In the genomic region with DNA sequence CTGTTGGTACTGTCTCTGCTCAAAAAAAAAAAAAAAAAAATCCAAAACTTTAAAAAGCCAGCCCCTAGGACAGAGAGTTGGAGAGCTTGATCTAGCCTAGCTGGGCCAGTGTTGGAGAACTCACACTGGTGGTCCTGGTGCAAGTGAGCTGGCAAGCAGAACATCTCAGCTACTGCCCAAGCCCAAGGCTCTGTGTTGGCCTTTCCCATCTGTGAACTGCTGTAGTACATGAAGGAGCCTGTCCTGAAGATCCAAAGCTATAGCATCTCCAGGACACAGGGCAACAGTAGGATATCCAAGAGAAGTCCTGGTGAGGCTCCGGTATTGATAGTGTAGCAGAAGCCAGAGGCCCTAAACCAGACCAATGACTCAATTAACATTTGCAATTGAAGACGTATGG, we compare ENCODE assay signal across 17 mouse cellular contexts. TPM values are rescaled to one million over a fixed set of nuclear protein-coding genes. Genes with fewer than 3 reads are reported as not detected.
DNase-seq lines count a peak whose midpoint lies in the region; ATAC-seq and TF ChIP-seq lines count a peak whose summit lies in the region.
"Had no signal": no experiment of that assay in that cellular context is flagged by ENCODE, and none has a peak within 500 bp of the region (broad histone marks: within the 10 kb centered on the region; RNA-seq: fewer than 3 reads in every experiment).

No protein-coding gene starts in this region.

- no peaks in the 10 kb centered on the region for H3K9me3 ChIP-seq in hindbrain, embryonic 16.5 days (ENCODE audit: control insufficient read depth, low read length)
- no peaks in the 10 kb centered on the region for H3K9me3 ChIP-seq in hindbrain, embryonic 11.5 days (ENCODE audit: control insufficient read depth, low read length)
- H3K9me3 ChIP-seq in neural tube, embryonic 14.5 days (ENCODE audit: control insufficient read depth, low read length): no peaks in the 10 kb centered on the region
- no peaks in the 10 kb centered on the region for H3K9me3 ChIP-seq in limb, embryonic 12.5 days
- H3K9me3 ChIP-seq: embryonic facial prominence, embryonic 13.5 days; hindbrain, embryonic 12.5 days; kidney, embryonic 15.5 days had no signal

- H3K4me2 ChIP-seq in hindbrain, embryonic 16.5 days (ENCODE audit: low read length): no peak overlapping the region
- H3K4me2 ChIP-seq in hindbrain, embryonic 11.5 days (replicated peaks; ENCODE audit: low read depth, low read length): no peak overlapping the region
- no peak overlapping the region for H3K4me2 ChIP-seq in neural tube, embryonic 14.5 days (ENCODE audit: low read depth, low read length)
- H3K4me2 ChIP-seq in limb, embryonic 12.5 days: no peak overlapping the region
- H3K4me2 ChIP-seq: embryonic facial prominence, embryonic 13.5 days; heart, embryonic 11.5 days; hindbrain, embryonic 12.5 days; kidney, embryonic 15.5 days had no signal

- WGBS in hindbrain, embryonic 16.5 days: 60% methylated on average over 2 of the region's 2 CpGs
- WGBS in hindbrain, embryonic 11.5 days: 65% methylated on average over 2 of the region's 2 CpGs
- WGBS in neural tube, embryonic 14.5 days: 65% methylated on average over 2 of the region's 2 CpGs
- WGBS in limb, embryonic 12.5 days: 72% methylated on average over 2 of the region's 2 CpGs

- no peak for TF ChIP-seq CTCF in gastrocnemius, adult 2 months (IDR thresholded peaks at IDR 0.05)

- ATAC-seq in hindbrain, embryonic 16.5 days: 0 out of 2 replicates have a peak, but pooled peaks have one; percentile 3
- no peak for ATAC-seq in hindbrain, embryonic 11.5 days (ENCODE audit: low FRiP score)
- 0 out of 2 replicates have a peak, but pooled peaks have one; percentile 7 for ATAC-seq in neural tube, embryonic 14.5 days (ENCODE audit: low read depth)
- 0 out of 2 replicates have a peak, but pooled peaks have one; percentile 7 for ATAC-seq in limb, embryonic 12.5 days (ENCODE audit: insufficient number of reproducible peaks, insufficient read depth, low FRiP score, low TSS enrichment, low read depth)

- H3K36me3 ChIP-seq in hindbrain, embryonic 16.5 days (ENCODE audit: control insufficient read depth, insufficient read depth, low read length): peaks cover 32% of the 10 kb centered on the region
- peaks cover 11% of the 10 kb centered on the region for H3K36me3 ChIP-seq in hindbrain, embryonic 11.5 days (ENCODE audit: control insufficient read depth, insufficient read depth, low read length)
- peaks cover 37% of the 10 kb centered on the region for H3K36me3 ChIP-seq in neural tube, embryonic 14.5 days (ENCODE audit: control insufficient read depth, insufficient read depth, low read length)
- peaks cover 45% of the 10 kb centered on the region for H3K36me3 ChIP-seq in limb, embryonic 12.5 days

- no peak for DNase-seq in hindbrain, embryonic 11.5 days (ENCODE audit: low spot score)
- DNase-seq in neural tube, embryonic 10.5 days (ENCODE audit: extremely low spot score, low spot score): no peak
- DNase-seq in gastrocnemius, adult 2 months: no peak
- no peak for DNase-seq in gastrocnemius, postnatal 10 days
- no peak for DNase-seq in embryo, embryonic 10 days (ENCODE audit: low spot score)
- DNase-seq: cerebellum, adult 8-10 months; layer of hippocampus, adult 9-11 months; left cerebral cortex, postnatal 4 days; lung, postnatal 14 days; thymus, postnatal 14 days had no signal

- H3K27me3 ChIP-seq in hindbrain, embryonic 16.5 days (replicated peaks; ENCODE audit: control insufficient read depth, insufficient read depth, low read length): no peaks in the 10 kb centered on the region
- no peaks in the 10 kb centered on the region for H3K27me3 ChIP-seq in hindbrain, embryonic 11.5 days (ENCODE audit: control insufficient read depth, insufficient read depth, low read length)
- H3K27me3 ChIP-seq in neural tube, embryonic 14.5 days (ENCODE audit: control insufficient read depth, insufficient read depth, low read length): no peaks in the 10 kb centered on the region
- no peaks in the 10 kb centered on the region for H3K27me3 ChIP-seq in limb, embryonic 12.5 days
- H3K27me3 ChIP-seq: embryonic facial prominence, embryonic 13.5 days; hindbrain, embryonic 12.5 days; kidney, embryonic 15.5 days had no signal

- peaks cover 6% of the 10 kb centered on the region; the same call in 1 of the 2 replicates for H3K4me1 ChIP-seq in hindbrain, embryonic 16.5 days (ENCODE audit: control insufficient read depth, insufficient read depth, low read depth, low read length)
- no peaks in the 10 kb centered on the region for H3K4me1 ChIP-seq in hindbrain, embryonic 11.5 days (replicated peaks; ENCODE audit: control insufficient read depth, insufficient read depth, low read length)
- H3K4me1 ChIP-seq in neural tube, embryonic 14.5 days (ENCODE audit: control insufficient read depth, insufficient read depth, low read length): no peaks in the 10 kb centered on the region
- H3K4me1 ChIP-seq in limb, embryonic 12.5 days (replicated peaks): peaks cover 6% of the 10 kb centered on the region; the same call in 1 of the 2 replicates
- H3K4me1 ChIP-seq: kidney, embryonic 15.5 days had no signal

- no peak overlapping the region for H3K9ac ChIP-seq in hindbrain, embryonic 16.5 days (ENCODE audit: low read depth, low read length)
- H3K9ac ChIP-seq in hindbrain, embryonic 11.5 days (ENCODE audit: low read depth, low read length): no peak overlapping the region
- H3K9ac ChIP-seq in neural tube, embryonic 14.5 days (replicated peaks; ENCODE audit: low read depth, low read length): no peak overlapping the region
- H3K9ac ChIP-seq in limb, embryonic 12.5 days (replicated peaks): no peak overlapping the region
- H3K9ac ChIP-seq: embryonic facial prominence, embryonic 13.5 days; hindbrain, embryonic 12.5 days; kidney, embryonic 15.5 days had no signal

- no peak overlapping the region for H3K27ac ChIP-seq in hindbrain, embryonic 16.5 days (ENCODE audit: low read depth, low read length)
- no peak overlapping the region for H3K27ac ChIP-seq in hindbrain, embryonic 11.5 days (ENCODE audit: low read depth, low read length)
- H3K27ac ChIP-seq in neural tube, embryonic 14.5 days (ENCODE audit: low read depth, low read length): no peak overlapping the region
- no peak overlapping the region for H3K27ac ChIP-seq in limb, embryonic 12.5 days
- no peak overlapping the region for H3K27ac ChIP-seq in gastrocnemius, adult 2 months
- H3K27ac ChIP-seq: embryonic facial prominence, embryonic 13.5 days; hindbrain, embryonic 12.5 days; kidney, embryonic 15.5 days had no signal

- no peak overlapping the region for H3K4me3 ChIP-seq in hindbrain, embryonic 16.5 days (ENCODE audit: low read length)
- no peak overlapping the region for H3K4me3 ChIP-seq in hindbrain, embryonic 11.5 days (ENCODE audit: low read depth, low read length)
- no peak overlapping the region for H3K4me3 ChIP-seq in neural tube, embryonic 14.5 days (ENCODE audit: low read depth, low read length)
- H3K4me3 ChIP-seq in limb, embryonic 12.5 days (replicated peaks): no peak overlapping the region
- H3K4me3 ChIP-seq in gastrocnemius, adult 2 months: no peak overlapping the region
- H3K4me3 ChIP-seq: embryonic facial prominence, embryonic 13.5 days; hindbrain, embryonic 12.5 days; kidney, embryonic 15.5 days had no signal

- intact Hi-C loops in gastrocnemius, adult 2 months (cut with DNase I): no loop called here

RNA-seq across cellular contexts. Expression of gene Prtg, which starts 56.4 kb away (rescaled TPM):
- polyA plus RNA-seq in hindbrain, embryonic 16.5 days (2015; fragmentation: Nextera tagmentation; extraction: Ambion mirVana): 0.40 and 0.51 TPM in 2 replicates
- 4.7 and 5.4 TPM in 2 replicates for polyA plus RNA-seq in hindbrain, embryonic 11.5 days (2014; fragmentation: Nextera tagmentation; extraction: Ambion mirVana)
- polyA plus RNA-seq in neural tube, embryonic 14.5 days (2014; fragmentation: Nextera tagmentation; extraction: Ambion mirVana): 0.43 and 0.80 TPM in 2 replicates
- polyA plus RNA-seq in limb, embryonic 12.5 days (2016; fragmentation: Nextera tagmentation; extraction: Ambion mirVana): 0.91 and 0.95 TPM in 2 replicates
- total RNA-seq in gastrocnemius, adult 2 months (2021): under 1 TPM; 0.15 to 0.31 TPM
- under 1 TPM; 0.49 to 0.95 TPM for total RNA-seq in gastrocnemius, postnatal 10 days (2021)
